Mouse (Mus musculus) embryonic facial prominence, embryonic 15.5 days (tissue): ENCODE measurements around the gene Pla2g4e. TPM values are rescaled to one million over a fixed set of nuclear protein-coding genes. Genes with fewer than 3 reads are reported as not detected.

Source experiments
- ATAC-seq: fragments of 200-750 bp; cut with Nextera tagmentation; 2 replicates; pipeline ENCODE4 v1.8.0; 2017; ENCODE audit warnings: low read depth, moderate TSS enrichment; ENCODE audit not compliant: insufficient number of reproducible peaks, low FRiP score, low TSS enrichment
- H3K27ac ChIP-seq: fragments of 300-500 bp; sonication (generic); replicated peaks from 2 replicates; pipeline ENCODE4 v1.5.1; 2015; ENCODE audit warnings: mild to moderate bottlenecking, inconsistent platforms
- H3K27me3 ChIP-seq: fragments of 300-500 bp; sonication (generic); 2 replicates; pipeline ENCODE4 v1.6.1; 2015; ENCODE audit warnings: inconsistent platforms
- H3K36me3 ChIP-seq: fragments of 300-500 bp; sonication (generic); 2 replicates; pipeline ENCODE4 v1.6.1; 2015; ENCODE audit warnings: mild to moderate bottlenecking, inconsistent platforms
- H3K4me1 ChIP-seq: fragments of 300-500 bp; sonication (generic); 2 replicates; pipeline ENCODE4 v1.6.1; 2015; ENCODE audit warnings: inconsistent platforms
- H3K4me2 ChIP-seq: fragments of 300-500 bp; sonication (generic); replicated peaks from 2 replicates; pipeline ENCODE4 v1.6.1; 2015; ENCODE audit warnings: mild to moderate bottlenecking, inconsistent platforms
- H3K4me3 ChIP-seq: fragments of 300-500 bp; sonication (generic); replicated peaks from 2 replicates; pipeline ENCODE4 v1.5.1; 2015; ENCODE audit warnings: mild to moderate bottlenecking, inconsistent platforms
- H3K9ac ChIP-seq: fragments of 300-500 bp; sonication (generic); 2 replicates; pipeline ENCODE4 v1.6.1; 2015; ENCODE audit warnings: inconsistent platforms
- H3K9me3 ChIP-seq: fragments of 300-500 bp; sonication (generic); replicated peaks from 2 replicates; pipeline ENCODE4 v1.6.1; 2016; ENCODE audit warnings: inconsistent platforms
- whole genome bisulfite sequencing: fragments of 180-500 bp; shearing (Covaris S2); methylation state at CpG from one replicate; pipeline ENCODE4 v1.1.7; 2015; 5-methylcytosine and 5-hydroxymethylcytosine counted together
- polyA plus RNA-seq: library from polyadenylated mRNA; unstranded; fragments of >200 nt; fragmentation: Nextera tagmentation; extraction: Ambion mirVana; gene quantifications from 2 replicates; pipeline ENCODE4 v1.2.1, GENCODE M21; 2015

The Pla2g4e gene
- polyA plus RNA-seq, 1 experiment from 2014 or later = 3.4 TPM

GRCm38 (mm10) chr2:120237784-120238183, 7.4 kb downstream of the Pla2g4e start:
- Histone ChIP-seq H3K4me1 (no peaks in the 10 kb centered on the region), H3K36me3 (no peaks in the 10 kb centered on the region)

DNA sequence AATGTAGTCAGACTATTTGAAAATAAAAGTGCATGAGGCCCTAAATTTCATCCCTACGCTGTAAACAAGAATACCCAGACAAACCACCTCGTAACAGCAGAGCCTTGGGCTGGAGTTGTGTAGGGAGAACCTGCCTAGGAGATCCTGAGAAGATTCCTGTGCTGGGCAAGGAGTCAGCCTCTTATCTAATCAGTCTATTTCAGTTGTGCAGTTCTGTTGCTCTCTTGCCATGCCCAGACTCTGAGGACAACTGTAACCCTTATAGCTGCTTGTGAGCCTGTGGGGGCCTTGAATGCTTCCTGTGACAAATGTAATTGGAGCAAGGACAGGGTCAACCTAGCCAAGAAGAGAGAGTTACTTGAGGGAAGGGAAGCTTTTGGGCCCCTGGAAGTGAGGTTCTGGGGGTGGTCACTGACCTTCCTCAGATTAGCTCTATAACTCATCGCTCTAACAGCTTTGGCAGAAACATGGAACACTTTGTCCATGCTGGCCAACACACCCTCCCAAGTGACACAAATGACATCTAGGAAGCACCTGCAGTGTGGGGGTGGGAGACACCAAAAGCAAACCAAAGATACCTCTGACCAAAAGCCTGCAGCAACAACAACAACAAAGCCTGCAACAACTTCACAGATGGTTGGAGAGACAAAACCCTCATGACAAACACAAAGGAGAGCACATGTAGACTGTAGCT, 9.0 kb downstream of the Pla2g4e start:
- Histone ChIP-seq H3K36me3 (no peaks in the 10 kb centered on the region), H3K4me3 (no peak overlapping the region), H3K27ac (no peak overlapping the region), H3K9me3 (no peaks in the 10 kb centered on the region), H3K4me1 (no peaks in the 10 kb centered on the region), H3K9ac (no peak overlapping the region), H3K4me2 (no peak overlapping the region), H3K27me3 (no peaks in the 10 kb centered on the region)
- ATAC-seq = no peak
- WGBS = 82% methylated on average over 3 of the region's 3 CpGs

More at GRCm38 (mm10) chr2:120237784-120238183, 7.4 kb downstream of the Pla2g4e start:
- Histone ChIP-seq H3K9me3 (no peaks in the 10 kb centered on the region), H3K4me3 (no peak overlapping the region), H3K27me3 (no peaks in the 10 kb centered on the region), H3K27ac (no peak overlapping the region), H3K4me2 (no peak overlapping the region), H3K9ac (no peak overlapping the region)
- ATAC-seq = no peak
- 71% methylated on average over 5 of the region's 5 CpGs for WGBS

DNA sequence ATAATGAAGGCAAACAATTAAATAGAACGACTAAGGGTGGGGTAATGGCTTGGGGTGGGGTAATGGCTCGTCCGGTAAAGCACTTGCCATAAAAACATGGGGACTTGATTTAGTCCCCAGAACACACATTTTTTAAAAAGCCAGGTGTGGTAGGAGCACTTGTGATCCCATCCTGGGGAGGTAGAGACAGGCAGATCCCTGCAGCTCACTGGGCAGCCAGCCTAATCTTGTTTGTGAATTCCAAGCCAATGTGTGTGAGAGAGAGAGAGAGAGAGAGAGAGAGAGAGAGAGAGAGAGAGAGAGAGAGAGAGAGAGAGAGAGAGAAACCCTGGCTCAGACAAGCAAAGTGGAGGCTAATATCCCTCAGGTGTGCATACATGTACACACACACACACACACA, 9.8 kb downstream of the Pla2g4e start:
- ATAC-seq = no peak
- 54% methylated on average over 3 of the region's 3 CpGs for WGBS

GRCm38 (mm10) chr2:120231642-120232041, 13.5 kb downstream of the Pla2g4e start:
- H3K4me2 ChIP-seq = no peak overlapping the region
- 55% methylated on average over 3 of the region's 3 CpGs for WGBS
- no peak overlapping the region for H3K4me3 ChIP-seq
- H3K27ac ChIP-seq = no peak overlapping the region
- H3K27me3 ChIP-seq = no peaks in the 10 kb centered on the region
- no peak overlapping the region for H3K9ac ChIP-seq
- H3K4me1 ChIP-seq = no peaks in the 10 kb centered on the region
- ATAC-seq = no peak
- no peaks in the 10 kb centered on the region for H3K9me3 ChIP-seq
- no peaks in the 10 kb centered on the region for H3K36me3 ChIP-seq

More for the DNA sequence above, 9.8 kb downstream of the Pla2g4e start:
- no peaks in the 10 kb centered on the region for H3K27me3 ChIP-seq
- no peak overlapping the region for H3K4me3 ChIP-seq
- H3K27ac ChIP-seq = no peak overlapping the region
- H3K9me3 ChIP-seq = no peaks in the 10 kb centered on the region
- no peak overlapping the region for H3K4me2 ChIP-seq
- H3K36me3 ChIP-seq = no peaks in the 10 kb centered on the region
- no peak overlapping the region for H3K9ac ChIP-seq
- no peaks in the 10 kb centered on the region for H3K4me1 ChIP-seq

GRCm38 (mm10) chr2:120214600-120214999, 30.5 kb downstream of the Pla2g4e start:
- 90% methylated on average over 5 of the region's 5 CpGs for WGBS
- Histone ChIP-seq H3K27ac (no peak overlapping the region), H3K9me3 (no peaks in the 10 kb centered on the region), H3K27me3 (no peaks in the 10 kb centered on the region), H3K4me3 (no peak overlapping the region), H3K36me3 (no peaks in the 10 kb centered on the region), H3K4me2 (no peak overlapping the region), H3K4me1 (no peaks in the 10 kb centered on the region), H3K9ac (no peak overlapping the region)
- ATAC-seq = no peak

DNA sequence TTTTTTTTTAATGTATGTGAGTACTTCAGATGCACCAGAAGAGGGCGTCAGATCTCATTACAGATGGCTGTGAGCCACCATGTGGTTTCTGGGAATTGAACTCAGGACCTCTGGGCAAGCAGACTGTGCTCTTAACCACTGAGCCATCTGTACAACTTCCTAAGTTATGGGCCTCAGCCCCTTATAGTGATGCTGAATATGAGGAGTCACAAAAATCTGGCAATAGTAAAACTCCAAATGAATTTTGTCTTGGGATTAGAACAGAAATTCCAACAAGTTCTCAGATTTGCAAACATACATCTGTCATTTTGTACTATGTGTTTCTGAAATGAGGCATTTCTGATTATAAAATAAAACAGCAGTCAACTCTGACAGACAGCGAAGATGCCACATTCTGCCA, 33.7 kb downstream of the Pla2g4e start:
- H3K9ac ChIP-seq = no peak overlapping the region
- H3K27ac ChIP-seq = no peak overlapping the region
- no peak overlapping the region for H3K4me2 ChIP-seq
- no peak overlapping the region for H3K4me3 ChIP-seq
- H3K27me3 ChIP-seq = no peaks in the 10 kb centered on the region
- no peaks in the 10 kb centered on the region for H3K9me3 ChIP-seq
- no peaks in the 10 kb centered on the region for H3K4me1 ChIP-seq
- 53% methylated on average over 2 of the region's 2 CpGs for WGBS
- ATAC-seq = no peak
- H3K36me3 ChIP-seq = no peaks in the 10 kb centered on the region

- Histone ChIP-seq H3K9ac (no peak overlapping the region), H3K4me2 (no peak overlapping the region), H3K36me3 (no peaks in the 10 kb centered on the region), H3K27ac (no peak overlapping the region), H3K4me3 (no peak overlapping the region), H3K4me1 (no peaks in the 10 kb centered on the region), H3K27me3 (no peaks in the 10 kb centered on the region), H3K9me3 (no peaks in the 10 kb centered on the region)
- ATAC-seq = no peak
- WGBS = 41% methylated on average over 7 of the region's 7 CpGs
Measured at GRCm38 (mm10) chr2:120207926-120208325, 37.2 kb downstream of the Pla2g4e start.

DNA sequence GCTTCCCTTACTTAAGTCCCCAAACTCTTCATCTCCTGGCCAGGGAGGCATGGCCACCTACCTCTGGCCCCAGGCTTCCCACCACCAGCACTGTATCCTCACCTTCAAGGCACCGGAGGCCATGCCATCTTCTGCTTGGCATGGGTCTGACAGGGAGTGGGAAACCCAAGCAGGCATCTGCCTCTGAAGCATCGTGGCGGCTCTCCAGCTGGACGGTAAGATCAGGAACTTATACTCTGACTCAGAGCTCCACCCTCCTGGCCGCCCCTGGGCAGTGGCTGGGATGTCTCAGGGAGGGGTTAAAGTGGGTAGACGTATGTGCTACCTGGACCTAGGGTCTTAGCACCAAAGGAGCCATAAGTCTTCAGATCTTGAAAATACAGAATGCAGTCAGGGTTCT, 38.1 kb downstream of the Pla2g4e start:
- Histone ChIP-seq H3K9me3 (no peaks in the 10 kb centered on the region), H3K27ac (no peak overlapping the region)
- no peak for ATAC-seq

GRCm38 (mm10) chr2:120203742-120204141, 41.4 kb downstream of the Pla2g4e start:
- Histone ChIP-seq H3K36me3 (no peaks in the 10 kb centered on the region), H3K4me3 (no peak overlapping the region), H3K9ac (no peak overlapping the region), H3K27ac (no peak overlapping the region), H3K27me3 (no peaks in the 10 kb centered on the region), H3K4me1 (no peaks in the 10 kb centered on the region), H3K9me3 (no peaks in the 10 kb centered on the region), H3K4me2 (no peak overlapping the region)
- ATAC-seq = no peak
- WGBS = 59% methylated on average over 3 of the region's 3 CpGs

More for the DNA sequence above, 38.1 kb downstream of the Pla2g4e start:
- no peaks in the 10 kb centered on the region for H3K4me1 ChIP-seq
- 74% methylated on average over 6 of the region's 6 CpGs for WGBS
- H3K4me3 ChIP-seq = no peak overlapping the region
- no peak overlapping the region for H3K9ac ChIP-seq
- H3K36me3 ChIP-seq = no peaks in the 10 kb centered on the region
- no peak overlapping the region for H3K4me2 ChIP-seq
- H3K27me3 ChIP-seq = no peaks in the 10 kb centered on the region

DNA sequence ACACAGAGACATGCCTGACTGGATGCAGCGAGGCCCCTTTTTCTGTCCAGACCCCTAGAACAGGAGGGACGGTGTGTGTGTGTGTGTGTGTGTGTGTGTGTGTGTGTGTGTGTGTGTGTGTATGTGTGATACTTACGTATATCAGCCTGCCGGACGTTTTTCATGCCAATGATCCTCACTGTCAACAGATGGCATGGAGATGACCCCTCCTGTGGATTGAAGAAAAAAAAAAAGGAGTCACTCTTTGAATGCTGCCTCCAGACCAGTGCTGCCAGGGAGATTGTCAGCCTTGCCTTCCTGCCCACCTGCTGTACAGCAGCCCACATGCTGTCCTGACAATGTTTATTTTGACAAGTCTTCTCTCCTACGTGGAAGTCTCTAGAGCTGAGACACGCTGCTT, 45.1 kb downstream of the Pla2g4e start:
- ATAC-seq = no peak
- Histone ChIP-seq H3K27ac (no peak overlapping the region), H3K4me1 (no peaks in the 10 kb centered on the region), H3K36me3 (no peaks in the 10 kb centered on the region), H3K9me3 (no peaks in the 10 kb centered on the region), H3K4me2 (no peak overlapping the region), H3K4me3 (no peak overlapping the region), H3K27me3 (no peaks in the 10 kb centered on the region), H3K9ac (no peak overlapping the region)
- 71% methylated on average over 7 of the region's 7 CpGs for WGBS

DNA sequence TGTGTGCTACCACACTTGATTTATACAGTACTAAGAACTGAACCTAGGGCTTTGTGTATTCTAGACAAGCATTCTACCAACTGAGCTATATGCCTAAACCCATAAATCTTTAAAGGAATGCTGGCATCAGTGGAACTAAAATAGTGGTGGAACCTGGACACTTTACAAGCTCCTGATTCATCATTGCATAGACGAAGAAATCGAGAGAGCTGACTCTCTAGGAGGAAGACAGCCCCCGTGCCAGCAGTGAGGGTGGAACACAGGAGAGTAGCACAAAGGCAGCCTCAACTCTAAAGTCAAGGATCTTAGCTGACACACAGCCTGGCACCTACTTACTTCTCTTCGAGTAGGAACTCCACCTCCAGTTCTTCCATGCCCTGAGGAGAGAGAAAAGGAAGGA, 57.0 kb downstream of the Pla2g4e start:
- WGBS = 86% methylated on average over 4 of the region's 4 CpGs

DNA sequence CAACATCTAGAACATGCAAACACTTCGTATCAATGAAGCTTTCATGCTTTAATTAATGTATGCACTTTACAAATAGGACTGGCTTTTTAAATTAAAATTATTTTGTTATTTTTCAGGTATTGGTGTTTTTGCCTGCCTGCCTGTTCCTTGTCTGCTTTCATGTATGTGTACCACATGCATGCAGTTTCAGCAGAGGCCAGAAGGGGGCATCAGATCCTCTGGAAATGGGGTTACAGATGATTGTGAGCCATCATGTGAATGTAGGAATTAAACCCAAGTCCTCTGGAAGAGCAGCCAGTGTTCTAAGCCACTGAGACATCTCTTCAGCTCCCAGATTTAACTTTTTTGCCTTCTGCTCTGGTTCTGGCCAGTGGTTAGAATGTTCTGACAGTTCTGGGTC, 57.6 kb downstream of the Pla2g4e start:
- Histone ChIP-seq H3K9me3 (peaks cover 4% of the 10 kb centered on the region), H3K27ac (no peak overlapping the region), H3K36me3 (no peaks in the 10 kb centered on the region), H3K9ac (no peak overlapping the region), H3K4me3 (no peak overlapping the region), H3K4me1 (no peaks in the 10 kb centered on the region), H3K4me2 (no peak overlapping the region), H3K27me3 (no peaks in the 10 kb centered on the region)
- WGBS = 86% methylated on average over 1 of the region's 1 CpGs
- no peak for ATAC-seq

More for the DNA sequence above, 57.0 kb downstream of the Pla2g4e start:
- Histone ChIP-seq H3K36me3 (no peaks in the 10 kb centered on the region), H3K4me1 (no peaks in the 10 kb centered on the region), H3K27ac (no peak overlapping the region), H3K27me3 (no peaks in the 10 kb centered on the region), H3K4me2 (no peak overlapping the region), H3K4me3 (no peak overlapping the region), H3K9ac (no peak overlapping the region), H3K9me3 (peaks cover 4% of the 10 kb centered on the region)
- no peak for ATAC-seq
